Mouse (Mus musculus): ENCODE results near the gene Pqlc2.

GRCm38 (mm10) chr4:139334631-139335295, 24.3 kb upstream of the Pqlc2 start:
- TF ChIP-seq SRF (IDR thresholded peaks at IDR 0.05; ENCODE audit: control insufficient read depth, insufficient read length, low read depth) = no peak
- TF ChIP-seq POLR2A (IDR thresholded peaks at IDR 0.05; ENCODE audit: insufficient read length, low read depth) = no peak
- no peak for TF ChIP-seq CEBPB (IDR thresholded peaks at IDR 0.05; ENCODE audit: insufficient read depth, poor library complexity, severe bottlenecking)
- no peak for TF ChIP-seq MYOG (IDR thresholded peaks at IDR 0.05; ENCODE audit: control insufficient read depth in 1 of 3, insufficient read depth in 1 of 3, insufficient read length in 2 of 3, low read depth in 2 of 3)
- no peak for TF ChIP-seq MAX (IDR thresholded peaks at IDR 0.05; ENCODE audit: low read depth)
- no peak for TF ChIP-seq E2F4 (IDR thresholded peaks at IDR 0.05; ENCODE audit: insufficient read depth)
- TF ChIP-seq TCF12 (IDR thresholded peaks at IDR 0.05; ENCODE audit: insufficient read depth, poor library complexity, severe bottlenecking) = no peak
- TF ChIP-seq USF1 (IDR thresholded peaks at IDR 0.05; ENCODE audit: low read depth) = no peak
- TF ChIP-seq MYOD1 (IDR thresholded peaks at IDR 0.05; ENCODE audit: control insufficient read depth in 1 of 3, insufficient read length in 2 of 3, low read depth in 2 of 3) = no peak
- TF ChIP-seq POLR2AphosphoS2 (IDR thresholded peaks at IDR 0.05; ENCODE audit: insufficient read length, low read depth) = no peak

Measured in myocyte (in vitro differentiated cells).